Mouse (Mus musculus) lung, adult 2 months (tissue): Measurements from ENCODE around the gene Vamp2. TPM values are rescaled to one million over a fixed set of nuclear protein-coding genes. Genes with fewer than 3 reads are reported as not detected.

Source experiments
- DNase-seq: peaks from one replicate; pipeline ENCODE4 v3.0.0; 2022
- H3K4me1 ChIP-seq: fragments of 200-500 bp; 2 replicates; pipeline ENCODE4 v1.6.1; 2011; ENCODE audit warnings: low read length; ENCODE audit not compliant: control insufficient read depth, insufficient read depth
- H3K4me3 ChIP-seq: fragments of 200-500 bp; replicated peaks from 2 replicates; pipeline ENCODE3; 2011; ENCODE audit warnings: low read depth, mild to moderate bottlenecking, control low read depth, low read length; ENCODE audit errors: extremely low read depth
- CTCF ChIP-seq: fragments of 200-500 bp; IDR thresholded peaks from 2 replicates; pipeline ENCODE4 v1.5.1; 2011; ENCODE audit warnings: mild to moderate bottlenecking, low read length, control low read depth; ENCODE audit not compliant: insufficient read depth
- POLR2A ChIP-seq: fragments of 200-500 bp; IDR thresholded peaks from 2 replicates; pipeline ENCODE4 v1.6.1; 2011; ENCODE audit warnings: low read depth, mild to moderate bottlenecking, control low read depth, low read length, borderline replicate concordance; ENCODE audit errors: extremely low read depth
- WGBS: fragments of 180-500 bp; shearing (Covaris S2); methylation state at CpG from one replicate; pipeline ENCODE4 v1.1.7; 2018; 5-methylcytosine and 5-hydroxymethylcytosine counted together
- polyA plus RNA-seq: library from polyadenylated mRNA; depleted of rRNA; stranded (reverse); fragments of >200 nt; gene quantifications from 2 replicates; pipeline ENCODE4 v1.2.3, GENCODE M21; 2012

The Vamp2 gene
- polyA plus RNA-seq, 1 experiment: 120 TPM

DNA sequence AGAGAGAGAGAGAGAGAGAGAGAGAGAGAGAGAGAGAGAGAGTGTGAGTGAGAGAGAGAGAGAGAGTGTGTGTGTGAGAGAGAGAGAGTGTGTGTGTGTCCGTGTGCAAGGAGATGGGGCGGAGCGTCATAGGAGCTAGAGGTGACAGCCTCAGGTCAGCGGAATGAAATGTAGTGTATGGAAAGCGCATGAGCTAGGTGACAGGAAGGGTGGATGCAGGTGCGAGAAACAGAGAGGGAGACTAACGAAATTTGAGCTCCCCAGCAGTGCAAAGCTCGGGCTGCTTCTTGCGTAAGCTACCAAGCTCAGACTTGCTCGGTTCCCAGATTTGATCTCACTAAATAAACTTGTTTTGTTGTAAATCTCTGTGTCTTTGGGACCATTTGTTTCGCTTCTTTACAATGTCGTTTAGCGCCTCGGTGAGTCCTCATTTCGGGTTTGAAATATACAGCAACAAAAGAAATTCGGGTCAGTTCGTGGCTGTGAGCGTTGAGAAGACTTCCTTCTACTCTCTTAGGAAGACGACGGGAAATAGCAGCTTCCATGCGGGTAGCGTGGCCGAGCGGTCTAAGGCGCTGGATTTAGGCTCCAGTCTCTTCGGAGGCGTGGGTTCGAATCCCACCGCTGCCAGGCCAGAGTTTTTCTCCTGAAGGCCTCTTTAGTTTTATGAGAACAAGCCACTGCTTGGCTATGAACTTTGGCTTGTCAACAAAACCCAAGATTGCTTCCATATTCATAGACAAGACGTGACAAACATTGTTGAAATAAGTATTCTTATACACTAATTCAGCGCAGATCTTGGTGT is 35.6 kb downstream of the Vamp2 start:
- Histone ChIP-seq H3K4me3 (peak overlapping the region; percentile 97), H3K4me1 (peaks cover 9% of the 10 kb centered on the region; the same call in 1 of the 2 replicates)
- under 1% methylated on average over 31 of the region's 31 CpGs for WGBS
- no peak for TF ChIP-seq POLR2A
- no peak for TF ChIP-seq CTCF
- peak; percentile 89 for DNase-seq

DNA sequence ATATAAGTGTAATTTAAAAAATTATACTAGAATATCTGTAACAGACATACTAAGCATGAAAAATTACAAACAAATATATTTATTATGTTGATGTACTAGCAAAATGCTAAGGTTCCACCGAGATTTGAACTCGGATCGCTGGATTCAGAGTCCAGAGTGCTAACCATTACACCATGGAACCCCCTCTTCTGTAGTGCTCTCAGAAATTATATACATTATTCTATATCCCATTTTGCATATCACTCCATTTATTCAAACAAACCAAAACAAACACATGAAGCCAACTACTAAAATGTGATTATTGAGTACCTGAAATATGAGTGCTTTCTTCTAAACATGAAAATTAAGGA is 36.2 kb downstream of the Vamp2 start:
- 0% methylated on average over 3 of the region's 3 CpGs for WGBS
- Histone ChIP-seq H3K4me3 (peak overlapping the region; percentile 97), H3K4me1 (peaks cover 9% of the 10 kb centered on the region; the same call in 1 of the 2 replicates)
- no peak for TF ChIP-seq CTCF
- no peak for TF ChIP-seq POLR2A
- no peak for DNase-seq

DNA sequence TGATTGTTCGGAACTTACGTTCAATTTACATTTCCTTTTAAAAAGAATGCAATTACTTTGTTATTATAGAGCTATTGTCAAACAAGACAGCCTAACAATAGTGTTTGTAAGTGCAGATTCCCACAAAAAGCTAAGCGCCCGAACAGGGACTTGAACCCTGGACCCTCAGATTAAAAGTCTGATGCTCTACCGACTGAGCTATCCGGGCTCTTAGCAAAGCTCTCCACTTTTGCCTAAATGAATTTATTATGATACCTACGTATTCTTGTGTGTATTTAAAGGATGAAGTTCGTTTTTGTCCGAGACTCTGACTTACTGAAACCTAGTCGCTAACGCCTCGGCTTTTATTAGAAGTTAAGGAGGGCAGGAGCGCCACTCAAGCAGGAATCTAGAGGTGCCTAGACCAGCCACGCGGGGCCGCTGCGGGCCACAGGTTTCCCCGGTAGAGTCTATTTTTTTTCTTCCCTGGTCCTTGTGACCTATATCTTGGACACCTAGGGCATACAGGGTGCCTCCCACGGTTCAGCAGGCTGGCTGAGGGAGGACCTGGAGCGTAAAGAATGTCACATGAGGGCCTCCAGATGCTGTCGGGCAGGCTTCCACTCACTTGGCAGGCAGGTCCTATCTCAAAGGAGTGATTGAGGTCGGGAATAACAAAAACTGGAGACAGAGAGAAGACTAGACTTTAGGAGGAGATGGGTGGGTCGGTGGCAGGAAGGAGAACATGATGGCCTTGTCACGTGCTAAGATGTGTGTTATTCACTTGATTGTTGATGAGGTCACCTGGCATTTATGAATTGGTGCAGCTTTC is 37.0 kb downstream of the Vamp2 start:
- under 1% methylated on average over 24 of the region's 24 CpGs for WGBS
- peaks cover 9% of the 10 kb centered on the region; the same call in 1 of the 2 replicates for H3K4me1 ChIP-seq
- peak overlapping the region; percentile 85 for H3K4me3 ChIP-seq
- TF ChIP-seq POLR2A: no peak
- 0 out of 2 replicates have a peak, but pooled peaks have one; percentile 20 for TF ChIP-seq CTCF
- DNase-seq: peak; percentile 76

DNA sequence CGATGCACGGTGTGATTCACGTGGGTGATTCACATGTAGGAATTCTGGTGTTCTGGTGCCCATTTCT is 37.4 kb downstream of the Vamp2 start, which contains the start of gene Aloxe3:
Gene Aloxe3 (plus strand): TSS at position 45 of the 67 bp plus-strand sequence.
- TF ChIP-seq CTCF: no peak
- no peak for TF ChIP-seq POLR2A
- no peak for DNase-seq
- Histone ChIP-seq H3K4me1 (peaks cover 9% of the 10 kb centered on the region; the same call in 1 of the 2 replicates), H3K4me3 (peak within 1 kb of the TSS; percentile 85)
- whole genome bisulfite sequencing: 1% methylated on average over 3 of the region's 3 CpGs

DNA sequence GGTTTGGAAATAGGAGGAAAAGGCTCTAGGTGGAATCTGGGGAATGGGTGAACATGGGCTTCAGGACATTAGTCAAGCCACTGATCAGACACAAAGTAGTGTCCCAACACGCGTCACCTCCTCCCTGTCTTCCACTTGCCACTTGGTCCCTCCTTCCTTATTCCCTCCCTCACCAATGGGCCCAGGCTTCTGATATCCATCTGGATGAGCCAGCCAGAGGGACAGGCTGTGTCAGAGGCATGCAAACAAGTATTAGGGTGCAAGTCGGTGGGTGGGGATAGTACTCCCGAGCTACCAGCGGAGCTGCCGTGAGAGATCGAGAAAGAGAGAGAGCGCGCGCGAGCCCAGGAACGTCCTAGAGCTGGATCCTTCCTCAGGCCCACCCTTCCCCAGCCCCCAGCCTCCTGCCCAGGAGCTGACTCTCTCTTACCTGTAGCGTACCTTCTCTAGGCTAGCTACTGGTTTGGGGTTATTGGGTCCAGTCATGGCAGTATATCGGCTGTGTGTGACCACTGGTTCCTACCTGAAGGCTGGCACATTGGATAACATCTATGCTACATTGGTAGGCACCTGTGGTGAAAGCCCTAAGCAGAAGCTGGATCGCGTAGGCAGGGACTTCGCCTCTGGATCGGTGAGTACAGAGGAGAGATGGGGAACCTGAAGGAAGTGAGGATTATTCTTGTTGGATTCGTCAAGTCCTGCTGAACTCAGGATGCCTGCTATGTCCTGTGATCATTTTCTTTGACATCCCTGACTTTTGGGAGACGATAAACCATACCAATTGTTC is 37.8 kb downstream of the Vamp2 start:
- H3K4me3 ChIP-seq: peak overlapping the region; percentile 85
- no peak for DNase-seq
- no peak for TF ChIP-seq CTCF
- TF ChIP-seq POLR2A: no peak
- WGBS: 11% methylated on average over 20 of the region's 20 CpGs
- H3K4me1 ChIP-seq: peaks cover 9% of the 10 kb centered on the region; the same call in 1 of the 2 replicates

DNA sequence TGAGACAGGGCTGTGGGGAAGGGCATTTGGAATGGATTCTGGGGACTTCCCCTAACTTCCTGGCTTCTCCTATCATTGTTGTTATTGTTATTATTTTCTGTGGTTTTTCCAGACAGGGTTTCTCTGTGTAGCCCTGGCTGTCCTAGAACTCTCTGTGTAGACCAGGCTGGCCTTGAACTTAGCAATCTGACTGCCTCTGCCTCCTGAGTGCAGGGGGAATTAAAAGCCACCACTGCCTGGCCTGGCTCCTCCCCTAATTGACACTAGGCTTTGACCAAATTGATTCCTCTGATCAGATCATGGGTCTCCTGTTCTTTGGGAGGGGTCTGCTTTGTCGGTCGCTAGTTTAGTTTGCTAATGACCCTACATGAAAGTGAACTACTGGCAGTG is 38.4 kb downstream of the Vamp2 start:
- H3K4me3 ChIP-seq: no peak overlapping the region
- TF ChIP-seq CTCF: no peak
- WGBS: 56% methylated on average over 2 of the region's 2 CpGs

DNA sequence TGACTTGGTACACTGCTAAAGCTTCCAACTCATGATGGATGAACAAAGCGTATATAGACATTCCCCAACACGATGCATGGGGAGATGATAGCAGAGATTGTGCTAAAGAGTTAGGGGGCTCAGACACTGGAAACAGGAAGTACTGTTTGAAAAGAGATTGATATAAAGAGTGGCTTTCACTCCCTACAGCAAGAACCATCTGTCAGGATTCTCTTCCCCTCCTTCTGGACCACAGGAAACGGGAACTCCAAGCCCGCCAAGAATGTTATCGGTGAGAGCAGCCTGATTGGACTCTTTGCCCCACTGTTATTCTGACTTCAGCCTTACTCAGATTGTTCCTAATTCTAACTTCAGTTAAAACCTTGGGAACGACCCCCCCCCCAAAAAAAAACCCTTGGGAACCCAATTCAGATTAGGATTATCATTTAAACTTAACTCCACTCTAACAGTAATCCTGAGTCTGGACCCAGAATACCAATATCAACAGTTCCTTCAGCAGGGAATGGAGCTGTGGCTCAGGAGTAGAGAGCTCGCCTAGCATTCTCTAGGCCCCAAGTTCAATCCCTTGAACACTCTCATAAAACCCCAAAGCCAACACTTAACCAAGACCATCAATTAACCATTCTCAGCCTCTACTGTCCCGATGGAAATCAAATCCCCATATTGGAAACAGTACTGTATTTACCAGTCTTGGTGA is 40.3 kb downstream of the Vamp2 start:
- H3K4me1 ChIP-seq: peaks cover 6% of the 10 kb centered on the region; the same call in 1 of the 2 replicates
- 52% methylated on average over 8 of the region's 8 CpGs for WGBS

More for the DNA sequence above, 38.4 kb downstream of the Vamp2 start:
- DNase-seq: no peak
- H3K4me1 ChIP-seq: peaks cover 9% of the 10 kb centered on the region; the same call in 1 of the 2 replicates

DNA sequence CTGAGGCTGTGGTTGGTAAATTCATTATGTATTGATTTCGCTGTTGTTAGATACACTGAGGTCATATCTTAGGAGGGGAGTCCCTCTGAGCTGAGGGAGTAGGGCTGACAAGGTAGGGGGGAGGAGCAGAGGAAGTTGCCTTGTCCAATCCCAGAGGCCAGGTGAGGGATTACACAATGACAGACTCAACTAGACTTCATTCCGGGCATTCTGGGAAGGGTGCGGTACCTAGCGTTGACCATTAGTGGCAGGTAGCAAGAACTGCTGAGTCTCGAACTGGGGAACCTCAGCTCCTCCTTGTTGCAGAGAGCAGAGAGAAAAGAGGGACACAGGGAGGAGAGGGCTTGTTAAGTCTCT is 45.3 kb downstream of the Vamp2 start:
- 35% methylated on average over 5 of the region's 5 CpGs for WGBS
- Histone ChIP-seq H3K4me3 (peak overlapping the region; percentile 66), H3K4me1 (no peaks in the 10 kb centered on the region; the same call in 1 of the 2 replicates)
- TF ChIP-seq POLR2A: no peak
- no peak for TF ChIP-seq CTCF
- no peak for DNase-seq

More for the DNA sequence above, 40.3 kb downstream of the Vamp2 start:
- no peak overlapping the region for H3K4me3 ChIP-seq
- no peak for DNase-seq
- TF ChIP-seq POLR2A (no peak), CTCF (no peak)

DNA sequence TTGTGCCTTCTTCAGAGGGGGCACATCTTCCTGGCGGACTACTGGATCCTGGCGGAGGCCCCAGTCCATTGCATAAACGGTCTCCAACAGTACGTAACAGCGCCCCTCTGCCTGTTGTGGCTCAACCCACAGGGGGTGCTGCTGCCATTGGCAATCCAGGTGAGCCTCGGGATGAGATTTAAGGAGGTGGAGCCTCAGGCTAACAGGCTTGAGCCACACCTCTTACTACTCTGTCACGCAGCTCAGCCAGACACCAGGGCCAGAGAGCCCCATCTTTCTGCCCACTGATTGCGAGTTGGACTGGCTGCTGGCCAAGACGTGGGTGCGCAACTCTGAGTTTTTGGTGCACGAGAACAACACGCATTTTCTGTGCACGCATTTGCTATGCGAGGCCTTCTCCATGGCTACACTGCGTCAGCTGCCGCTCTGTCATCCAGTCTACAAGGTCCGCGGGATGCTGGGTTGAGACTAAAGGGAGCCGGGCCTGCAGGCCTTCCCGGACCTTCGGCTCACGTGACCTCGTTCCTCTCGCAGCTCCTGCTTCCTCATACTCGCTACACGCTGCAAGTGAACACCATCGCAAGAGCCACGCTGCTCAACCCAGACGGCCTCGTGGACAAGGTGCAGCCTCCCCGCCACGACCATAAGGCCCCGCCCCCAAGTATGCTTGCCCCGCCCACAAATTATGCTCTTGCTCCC is 45.8 kb downstream of the Vamp2 start:
- Histone ChIP-seq H3K4me1 (no peaks in the 10 kb centered on the region; the same call in 1 of the 2 replicates), H3K4me3 (peak overlapping the region; percentile 66)
- TF ChIP-seq CTCF (peak; percentile 10; the same call in 1 of the 2 replicates), POLR2A (no peak; the same call in 1 of the 2 replicates)
- WGBS: 3% methylated on average over 34 of the region's 34 CpGs
- DNase-seq: peak; percentile 61
